Mouse (Mus musculus): ENCODE results near the gene Mrps14.

DNA sequence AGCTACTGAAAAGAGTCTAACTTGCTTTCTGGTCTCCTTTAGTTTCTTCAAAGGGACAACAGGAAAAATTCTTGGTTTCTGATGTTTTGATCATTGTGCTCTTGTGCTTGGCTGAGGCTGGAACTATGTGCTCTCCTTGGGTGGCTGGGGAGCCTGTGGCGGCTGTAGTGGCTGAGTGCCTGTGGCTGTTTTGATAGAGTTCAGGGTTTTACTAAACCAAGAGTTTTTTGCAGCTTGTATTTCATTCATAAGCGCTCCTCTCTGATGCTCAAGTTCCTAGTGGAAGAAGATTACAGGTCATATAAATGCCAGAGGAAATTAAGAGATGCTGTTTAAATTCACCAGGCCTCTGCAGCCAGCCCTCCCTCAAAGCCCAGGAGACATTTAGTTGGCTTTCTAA is 29.1 kb downstream of the Mrps14 start:
- no peak for TF ChIP-seq E2F4 (IDR thresholded peaks at IDR 0.05; ENCODE audit: insufficient read depth)
- TF ChIP-seq POLR2A (IDR thresholded peaks at IDR 0.05; ENCODE audit: insufficient read length, low read depth) = no peak
- no peak for TF ChIP-seq MYOD1 (IDR thresholded peaks at IDR 0.05; ENCODE audit: control insufficient read depth in 1 of 3, insufficient read length in 2 of 3, low read depth in 2 of 3)
- no peak for TF ChIP-seq CEBPB (IDR thresholded peaks at IDR 0.05; ENCODE audit: insufficient read depth, poor library complexity, severe bottlenecking)
- TF ChIP-seq SRF (IDR thresholded peaks at IDR 0.05; ENCODE audit: control insufficient read depth, insufficient read length, low read depth) = no peak
- no peak for TF ChIP-seq POLR2AphosphoS2 (IDR thresholded peaks at IDR 0.05; ENCODE audit: insufficient read length, low read depth)
- no peak for TF ChIP-seq USF1 (IDR thresholded peaks at IDR 0.05; ENCODE audit: low read depth)
- no peak for TF ChIP-seq TCF12 (IDR thresholded peaks at IDR 0.05; ENCODE audit: insufficient read depth, poor library complexity, severe bottlenecking)
